Mouse (Mus musculus): ENCODE data around the gene Arcn1. TPM values are rescaled to one million over a fixed set of nuclear protein-coding genes. Genes with fewer than 3 reads are reported as not detected.

Arcn1 gene
- polyA plus RNA-seq (2014; fragmentation: Nextera tagmentation; extraction: Ambion mirVana) = 138 and 152 TPM in 2 replicates

GRCm38 (mm10) chr9:44767101-44768028 lies at the start of gene Arcn1, which contains the start of gene Ift46:
Gene Arcn1 (minus strand): TSS chr9:44767845.
Gene Ift46 (plus strand): TSS chr9:44767908.
- peak; percentile 94 for DNase-seq (ENCODE audit: low spot score)
- H3K4me1 ChIP-seq (ENCODE audit: control insufficient read depth, insufficient read depth, low read length) = peaks cover 9% of the 10 kb centered on the region; the same call in 1 of the 2 replicates
- ATAC-seq = peak; percentile 93
- H3K4me2 ChIP-seq (ENCODE audit: low read length) = peak within 1 kb of the TSS; percentile 65
- H3K4me3 ChIP-seq (ENCODE audit: low read depth, low read length) = peak within 1 kb of the TSS; percentile 99
- H3K9me3 ChIP-seq (replicated peaks; ENCODE audit: control insufficient read depth, low read length) = no peaks in the 10 kb centered on the region
- H3K27me3 ChIP-seq (replicated peaks; ENCODE audit: control insufficient read depth, insufficient read depth, low read length) = no peaks in the 10 kb centered on the region
- H3K27ac ChIP-seq (ENCODE audit: low read depth, low read length) = peak within 1 kb of the TSS; percentile 93
- peak within 1 kb of the TSS; percentile 87 for H3K9ac ChIP-seq (ENCODE audit: low read length)
- no peaks in the 10 kb centered on the region for H3K36me3 ChIP-seq (ENCODE audit: control insufficient read depth, insufficient read depth, low read length)
- under 1% methylated on average over 71 of the region's 82 CpGs for WGBS

DNA sequence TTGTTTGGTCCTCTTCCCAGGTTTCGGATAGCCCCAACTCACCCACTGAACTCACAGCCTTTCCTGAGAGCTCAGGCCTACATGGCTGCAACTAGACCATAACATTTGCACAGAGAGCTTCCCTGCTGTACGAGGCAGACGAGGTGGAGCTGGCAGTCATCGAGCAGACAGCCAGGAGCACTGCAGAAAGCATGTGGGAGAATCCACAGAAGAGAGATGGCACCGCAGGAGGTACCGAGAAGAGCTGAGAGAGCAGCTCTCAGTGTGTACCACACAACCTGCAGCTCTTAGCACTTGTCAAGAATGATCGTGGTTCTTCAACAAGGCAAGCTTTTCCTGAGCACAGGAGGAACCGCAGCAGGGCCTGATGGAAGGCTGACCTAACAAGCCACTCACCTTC lies 46.5 kb upstream of the Arcn1 start:
- DNase-seq (ENCODE audit: low spot score) (no peak), ATAC-seq (no peak)
- Histone ChIP-seq H3K4me3 (ENCODE audit: low read depth, low read length) (no peak overlapping the region), H3K36me3 (ENCODE audit: control insufficient read depth, insufficient read depth, low read length) (peaks cover 100% of the 10 kb centered on the region), H3K9ac (ENCODE audit: low read length) (no peak overlapping the region), H3K4me2 (ENCODE audit: low read length) (no peak overlapping the region), H3K27me3 (replicated peaks; ENCODE audit: control insufficient read depth, insufficient read depth, low read length) (no peaks in the 10 kb centered on the region), H3K4me1 (ENCODE audit: control insufficient read depth, insufficient read depth, low read length) (no peaks in the 10 kb centered on the region), H3K27ac (ENCODE audit: low read depth, low read length) (no peak overlapping the region), H3K9me3 (replicated peaks; ENCODE audit: control insufficient read depth, low read length) (no peaks in the 10 kb centered on the region)
- WGBS = 95% methylated on average over 8 of the region's 8 CpGs

DNA sequence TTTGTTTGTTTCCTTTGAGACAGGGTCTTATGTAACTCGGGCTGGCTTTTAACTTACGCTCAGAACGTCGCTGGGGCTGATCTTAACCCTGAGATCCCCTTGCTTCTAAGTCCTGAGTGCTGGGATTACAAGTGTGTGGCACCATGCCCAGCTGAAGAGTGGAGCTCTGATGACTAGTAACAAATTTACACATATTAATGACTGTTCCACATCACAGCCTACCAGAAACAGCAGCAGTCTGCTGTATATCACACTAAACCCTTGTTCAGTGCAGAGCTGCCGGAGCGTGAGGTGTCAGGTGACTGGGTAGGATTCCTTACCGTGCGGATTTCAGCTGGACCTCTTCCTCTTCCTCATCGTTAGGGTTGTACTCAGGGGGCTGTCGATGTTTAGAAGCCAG lies 42.7 kb upstream of the Arcn1 start:
- no peak for ATAC-seq
- Histone ChIP-seq H3K4me3 (ENCODE audit: low read depth, low read length) (no peak overlapping the region), H3K36me3 (ENCODE audit: control insufficient read depth, insufficient read depth, low read length) (peaks cover 100% of the 10 kb centered on the region), H3K9me3 (replicated peaks; ENCODE audit: control insufficient read depth, low read length) (no peaks in the 10 kb centered on the region), H3K9ac (ENCODE audit: low read length) (no peak overlapping the region), H3K27ac (ENCODE audit: low read depth, low read length) (no peak overlapping the region), H3K4me1 (ENCODE audit: control insufficient read depth, insufficient read depth, low read length) (no peaks in the 10 kb centered on the region), H3K27me3 (replicated peaks; ENCODE audit: control insufficient read depth, insufficient read depth, low read length) (no peaks in the 10 kb centered on the region), H3K4me2 (ENCODE audit: low read length) (no peak overlapping the region)
- DNase-seq (ENCODE audit: low spot score) = no peak
- WGBS = 93% methylated on average over 10 of the region's 10 CpGs

DNA sequence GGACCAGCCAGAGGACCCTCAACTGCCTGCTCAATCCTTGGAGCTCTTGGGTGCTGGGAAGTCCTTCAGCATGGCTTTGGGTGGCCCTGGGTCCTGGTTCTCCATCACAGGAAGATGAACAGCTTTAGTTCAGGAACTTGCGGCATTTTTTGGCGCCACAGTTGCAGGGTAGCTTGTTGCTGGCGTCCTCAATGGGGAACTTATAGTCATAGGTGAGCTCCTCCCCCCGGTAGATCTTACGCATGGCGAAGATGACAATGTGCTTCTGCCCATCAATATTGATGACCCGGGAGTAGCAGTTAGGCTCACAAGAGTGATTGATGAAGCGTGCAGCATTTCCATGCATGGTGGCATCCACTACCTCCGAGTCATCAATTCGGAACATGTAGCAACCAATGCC lies 40.1 kb upstream of the Arcn1 start:
- no peaks in the 10 kb centered on the region for H3K4me1 ChIP-seq (ENCODE audit: control insufficient read depth, insufficient read depth, low read length)
- ATAC-seq (no peak), DNase-seq (ENCODE audit: low spot score) (no peak)
- 95% methylated on average over 10 of the region's 10 CpGs for WGBS
- H3K9ac ChIP-seq (ENCODE audit: low read length) = no peak overlapping the region
- H3K27ac ChIP-seq (ENCODE audit: low read depth, low read length) = no peak overlapping the region
- no peaks in the 10 kb centered on the region for H3K9me3 ChIP-seq (replicated peaks; ENCODE audit: control insufficient read depth, low read length)
- peaks cover 83% of the 10 kb centered on the region for H3K36me3 ChIP-seq (ENCODE audit: control insufficient read depth, insufficient read depth, low read length)
- H3K4me3 ChIP-seq (ENCODE audit: low read depth, low read length) = no peak overlapping the region
- no peaks in the 10 kb centered on the region for H3K27me3 ChIP-seq (replicated peaks; ENCODE audit: control insufficient read depth, insufficient read depth, low read length)
- H3K4me2 ChIP-seq (ENCODE audit: low read length) = no peak overlapping the region

DNA sequence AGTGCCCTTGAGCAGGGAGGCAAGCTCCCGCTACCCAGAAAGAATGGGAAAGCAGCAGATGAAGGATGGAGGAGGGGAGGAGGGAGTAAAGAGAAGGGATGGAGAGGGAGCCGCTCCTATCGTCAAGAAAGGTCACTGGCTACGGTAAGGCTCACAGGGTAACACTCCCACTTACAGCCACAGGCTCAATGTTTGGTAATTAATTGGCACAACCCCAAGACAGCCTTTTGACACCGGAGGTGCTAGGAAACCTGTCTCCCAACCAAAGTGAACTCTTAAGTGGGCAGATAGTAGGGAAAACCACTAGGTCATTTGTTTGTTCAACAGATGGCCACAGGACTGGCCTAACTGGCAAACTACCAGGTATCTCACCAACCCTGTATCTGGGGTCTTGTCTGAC lies 39.5 kb upstream of the Arcn1 start:
- no peak overlapping the region for H3K4me3 ChIP-seq (ENCODE audit: low read depth, low read length)
- H3K27ac ChIP-seq (ENCODE audit: low read depth, low read length) = no peak overlapping the region
- DNase-seq (ENCODE audit: low spot score) (no peak), ATAC-seq (no peak)
- no peak overlapping the region for H3K9ac ChIP-seq (ENCODE audit: low read length)
- H3K36me3 ChIP-seq (ENCODE audit: control insufficient read depth, insufficient read depth, low read length) = peaks cover 77% of the 10 kb centered on the region
- H3K27me3 ChIP-seq (replicated peaks; ENCODE audit: control insufficient read depth, insufficient read depth, low read length) = no peaks in the 10 kb centered on the region
- no peaks in the 10 kb centered on the region for H3K4me1 ChIP-seq (ENCODE audit: control insufficient read depth, insufficient read depth, low read length)
- H3K4me2 ChIP-seq (ENCODE audit: low read length) = no peak overlapping the region
- H3K9me3 ChIP-seq (replicated peaks; ENCODE audit: control insufficient read depth, low read length) = no peaks in the 10 kb centered on the region
- 83% methylated on average over 5 of the region's 5 CpGs for WGBS

DNA sequence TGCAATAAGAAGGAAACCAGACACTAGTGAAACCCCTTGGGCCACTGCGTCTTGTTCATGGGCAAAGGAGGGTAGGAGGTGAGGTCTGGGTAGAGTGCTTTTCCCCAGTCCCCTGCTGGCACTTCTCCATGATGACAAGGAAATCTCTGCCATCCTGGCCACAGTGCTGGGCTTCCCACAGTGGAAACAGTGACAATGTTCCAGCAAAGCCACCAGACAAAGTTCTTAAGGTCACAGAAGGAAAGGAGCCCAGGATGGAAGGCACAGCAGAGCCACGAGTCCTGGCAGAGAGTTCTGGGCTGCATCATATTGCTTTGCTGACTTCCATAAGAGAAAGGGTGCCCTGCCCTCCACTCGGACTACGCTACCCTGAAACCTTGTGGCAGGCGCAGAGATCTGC lies 37.9 kb upstream of the Arcn1 start:
- H3K36me3 ChIP-seq (ENCODE audit: control insufficient read depth, insufficient read depth, low read length) = peaks cover 61% of the 10 kb centered on the region

GRCm38 (mm10) chr9:44804678-44805077 lies 37.0 kb upstream of the Arcn1 start:
- Histone ChIP-seq H3K27ac (ENCODE audit: low read depth, low read length) (no peak overlapping the region), H3K4me2 (ENCODE audit: low read length) (no peak overlapping the region), H3K4me1 (ENCODE audit: control insufficient read depth, insufficient read depth, low read length) (peaks cover 2% of the 10 kb centered on the region; the same call in 1 of the 2 replicates), H3K27me3 (replicated peaks; ENCODE audit: control insufficient read depth, insufficient read depth, low read length) (no peaks in the 10 kb centered on the region), H3K36me3 (ENCODE audit: control insufficient read depth, insufficient read depth, low read length) (peaks cover 52% of the 10 kb centered on the region), H3K4me3 (ENCODE audit: low read depth, low read length) (no peak overlapping the region), H3K9me3 (replicated peaks; ENCODE audit: control insufficient read depth, low read length) (no peaks in the 10 kb centered on the region), H3K9ac (ENCODE audit: low read length) (no peak overlapping the region)
- no peak for DNase-seq (ENCODE audit: low spot score)
- no peak for ATAC-seq
- WGBS = 88% methylated on average over 10 of the region's 10 CpGs

More for the DNA sequence above, 37.9 kb upstream of the Arcn1 start:
- Histone ChIP-seq H3K4me1 (ENCODE audit: control insufficient read depth, insufficient read depth, low read length) (no peaks in the 10 kb centered on the region), H3K27ac (ENCODE audit: low read depth, low read length) (no peak overlapping the region), H3K4me3 (ENCODE audit: low read depth, low read length) (no peak overlapping the region), H3K4me2 (ENCODE audit: low read length) (no peak overlapping the region), H3K9ac (ENCODE audit: low read length) (no peak overlapping the region), H3K9me3 (replicated peaks; ENCODE audit: control insufficient read depth, low read length) (no peaks in the 10 kb centered on the region), H3K27me3 (replicated peaks; ENCODE audit: control insufficient read depth, insufficient read depth, low read length) (no peaks in the 10 kb centered on the region)
- no peak for DNase-seq (ENCODE audit: low spot score)
- no peak for ATAC-seq
- WGBS = 96% methylated on average over 5 of the region's 5 CpGs

- Histone ChIP-seq H3K9me3 (replicated peaks; ENCODE audit: control insufficient read depth, low read length) (no peaks in the 10 kb centered on the region), H3K27me3 (replicated peaks; ENCODE audit: control insufficient read depth, insufficient read depth, low read length) (0 out of 2 replicates have a peak, but pooled peaks cover 1% of the 10 kb centered on the region), H3K36me3 (ENCODE audit: control insufficient read depth, insufficient read depth, low read length) (peaks cover 35% of the 10 kb centered on the region), H3K9ac (ENCODE audit: low read length) (no peak within 1 kb of the TSS), H3K4me1 (ENCODE audit: control insufficient read depth, insufficient read depth, low read length) (peaks cover 8% of the 10 kb centered on the region), H3K4me3 (ENCODE audit: low read depth, low read length) (no peak within 1 kb of the TSS), H3K4me2 (ENCODE audit: low read length) (no peak within 1 kb of the TSS), H3K27ac (ENCODE audit: low read depth, low read length) (no peak within 1 kb of the TSS)
- DNase-seq (ENCODE audit: low spot score) (no peak), ATAC-seq (no peak)
- WGBS = 76% methylated on average over 4 of the region's 4 CpGs
Observed at GRCm38 (mm10) chr9:44802808-44803450, 35.3 kb upstream of the Arcn1 start, which contains the start of gene Ttc36. Gene Ttc36 (minus strand): TSS chr9:44803072.
